Mouse (Mus musculus): ENCODE measurements at regions not wholly inside any gene's neighbourhood (a gene's known extent, or its start where the extent isn't known, plus 50 kb on each side); places are given as distances from the start of the nearest gene placed in this dataset.

DNA sequence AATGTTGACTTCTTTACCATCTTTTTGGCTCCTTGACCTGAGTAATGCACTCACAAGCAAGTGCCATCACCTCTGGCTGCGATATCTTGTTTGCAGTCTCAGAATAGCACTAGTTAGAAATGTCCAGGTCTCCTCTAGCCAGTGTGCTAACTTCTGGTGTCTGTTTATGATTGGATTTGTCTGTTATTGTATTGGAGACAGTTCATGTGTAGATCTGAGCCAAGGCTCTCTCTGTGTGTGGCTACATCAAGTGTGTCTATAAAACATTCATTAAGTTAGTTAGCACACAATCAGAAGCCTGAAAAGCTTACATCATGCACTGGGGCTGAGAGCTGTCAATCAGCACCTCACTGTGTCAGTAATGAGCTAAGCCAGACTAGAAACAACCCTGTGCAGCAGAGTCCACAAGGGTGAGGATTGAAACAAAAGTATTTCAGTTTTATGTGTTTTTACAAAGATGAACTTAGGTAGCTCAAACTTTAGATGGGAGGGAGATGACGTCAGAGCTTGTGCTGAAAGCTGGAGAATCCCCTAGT lies 214.5 kb downstream of the Fam76b start:
- TF ChIP-seq EP300 (IDR thresholded peaks at IDR 0.05; ENCODE audit: low read depth), result no peak
- no peak for TF ChIP-seq CTCF (IDR thresholded peaks at IDR 0.05; ENCODE audit: low read depth)
